Mouse (Mus musculus): ENCODE measurements around the gene Frem3. TPM values are rescaled to one million over a fixed set of nuclear protein-coding genes. Genes with fewer than 3 reads are reported as not detected.

Gene Frem3
- 0.06 and 0.07 TPM in 2 replicates for polyA plus RNA-seq (2015; fragmentation: Nextera tagmentation; extraction: Ambion mirVana)

DNA sequence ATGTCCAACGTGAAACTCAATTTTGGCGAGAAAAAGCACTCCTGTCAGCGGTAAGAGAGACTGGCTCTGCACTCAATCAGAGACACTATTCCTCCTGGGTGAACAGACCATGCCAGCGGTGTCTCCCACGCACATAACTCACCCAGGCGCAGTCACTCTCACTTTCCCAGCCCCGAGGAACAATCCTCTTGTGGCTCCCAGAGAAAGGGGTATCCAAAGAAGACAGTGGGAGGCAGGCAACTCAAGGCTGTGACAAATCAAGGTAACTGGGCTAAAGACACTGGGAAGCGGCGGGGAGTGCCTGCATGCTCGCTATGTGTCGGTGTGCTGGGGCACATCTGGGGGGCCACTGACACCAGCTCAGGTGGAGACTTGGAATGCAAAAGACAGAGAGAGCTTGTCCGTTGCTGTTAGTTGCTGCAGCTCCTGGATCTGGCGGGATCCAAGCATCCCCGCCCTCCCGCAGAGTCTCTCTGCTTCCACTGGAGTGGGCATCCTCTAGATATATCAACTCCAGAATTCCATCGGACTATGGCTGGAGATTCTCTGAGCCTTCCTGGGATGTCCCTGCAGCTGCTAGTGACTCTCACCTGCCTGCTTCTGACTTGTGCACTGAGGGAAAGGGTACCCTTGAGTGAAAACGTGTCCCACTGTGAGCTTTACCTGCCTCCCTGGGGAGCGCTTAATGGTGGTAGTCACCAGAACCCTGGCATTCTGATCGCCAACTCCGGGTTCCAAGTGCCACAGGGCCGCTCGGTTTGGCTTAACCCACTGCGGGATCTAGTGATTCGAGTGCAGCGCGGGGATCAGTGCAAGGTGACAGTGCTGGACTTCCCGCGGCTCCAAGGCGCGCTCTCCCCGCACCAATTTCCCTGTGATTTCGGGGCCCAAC lies at the start of gene Frem3:
Gene Frem3, plus strand, starts transcription at position 532 of the 892 bp plus-strand sequence.
- DNase-seq (ENCODE audit: low spot score), result no peak
- Histone ChIP-seq H3K9me3 (ENCODE audit: low read length) (no peaks in the 10 kb centered on the region), H3K27me3 (replicated peaks; ENCODE audit: insufficient read depth, low read length) (peaks cover 11% of the 10 kb centered on the region; the same call in 1 of the 2 replicates), H3K4me1 (ENCODE audit: insufficient read depth, low read depth, low read length) (no peaks in the 10 kb centered on the region), H3K4me3 (ENCODE audit: low read depth, low read length) (no peak within 1 kb of the TSS), H3K9ac (replicated peaks; ENCODE audit: low read depth) (no peak within 1 kb of the TSS), H3K4me2 (replicated peaks; ENCODE audit: low read depth, low read length) (no peak within 1 kb of the TSS), H3K36me3 (ENCODE audit: insufficient read depth, low read length) (no peaks in the 10 kb centered on the region), H3K27ac (ENCODE audit: low read length) (no peak within 1 kb of the TSS)
- ATAC-seq, result no peak
- TF ChIP-seq EP300 (IDR thresholded peaks at IDR 0.05) (no peak), CTCF (IDR thresholded peaks at IDR 0.05) (no peak)
- 3% methylated on average over 32 of the region's 32 CpGs for WGBS

DNA sequence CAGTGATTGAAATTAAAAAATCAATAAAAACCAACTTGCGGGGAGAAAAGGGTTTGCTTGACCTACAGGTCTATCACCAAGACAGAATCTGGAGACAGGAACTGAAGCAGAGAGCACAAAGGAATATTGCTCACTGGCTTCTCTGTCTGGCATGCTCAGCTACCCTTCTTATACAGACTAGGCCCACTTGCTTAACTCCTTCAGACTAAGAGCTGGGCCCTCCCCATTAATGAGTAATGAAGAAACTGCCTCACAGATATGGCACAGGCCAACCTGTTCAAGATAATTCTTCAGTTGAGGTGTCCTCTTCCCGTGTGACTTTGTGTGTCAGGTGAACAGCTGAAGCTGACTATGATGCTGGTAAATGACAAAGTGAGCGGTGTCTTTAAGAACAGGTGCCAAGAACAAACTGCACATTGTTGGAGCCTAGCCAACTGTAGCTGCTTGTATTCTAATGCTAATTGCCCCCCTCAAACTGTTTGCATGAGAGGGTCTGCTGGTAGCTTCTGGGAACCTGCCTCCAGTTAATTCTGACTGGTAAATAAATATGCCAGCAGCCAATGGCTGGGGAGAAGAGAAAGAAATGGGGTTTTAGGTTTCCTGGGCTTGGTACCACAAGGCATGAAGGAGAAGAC lies 46.6 kb upstream of the Frem3 start:
- Histone ChIP-seq H3K27ac (ENCODE audit: low read length) (no peak overlapping the region), H3K36me3 (ENCODE audit: insufficient read depth, low read length) (no peaks in the 10 kb centered on the region), H3K27me3 (replicated peaks; ENCODE audit: insufficient read depth, low read length) (no peaks in the 10 kb centered on the region), H3K4me1 (ENCODE audit: insufficient read depth, low read depth, low read length) (no peaks in the 10 kb centered on the region), H3K4me3 (ENCODE audit: low read depth, low read length) (no peak overlapping the region), H3K9me3 (ENCODE audit: low read length) (no peaks in the 10 kb centered on the region), H3K9ac (replicated peaks; ENCODE audit: low read depth) (no peak overlapping the region), H3K4me2 (replicated peaks; ENCODE audit: low read depth, low read length) (no peak overlapping the region)
- DNase-seq (ENCODE audit: low spot score), result no peak
- 79% methylated on average over 3 of the region's 3 CpGs for WGBS
- no peak for TF ChIP-seq EP300 (IDR thresholded peaks at IDR 0.05)
- TF ChIP-seq CTCF (IDR thresholded peaks at IDR 0.05), result no peak
- ATAC-seq, result no peak

DNA sequence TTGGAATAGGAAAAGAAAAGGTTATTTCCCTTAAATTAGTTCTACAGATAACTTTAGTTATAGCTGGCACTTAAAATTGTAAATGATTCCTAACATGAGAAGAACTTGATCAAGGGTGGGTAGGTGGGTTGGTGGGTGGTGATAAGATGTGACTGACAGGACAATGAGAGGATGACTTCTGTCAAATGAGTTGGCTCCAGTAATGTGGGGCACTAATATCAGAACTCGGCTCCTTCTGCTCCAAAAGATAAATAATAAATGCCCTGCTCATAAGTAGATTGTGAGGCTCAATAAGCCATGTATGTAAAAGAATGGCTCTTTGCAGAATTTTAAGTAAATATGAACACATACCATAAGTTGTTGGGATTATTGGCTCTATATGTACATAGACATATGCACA lies 43.4 kb upstream of the Frem3 start:
- DNase-seq (ENCODE audit: low spot score) (no peak), ATAC-seq (no peak)
- TF ChIP-seq CTCF (IDR thresholded peaks at IDR 0.05), result no peak
- no peak for TF ChIP-seq EP300 (IDR thresholded peaks at IDR 0.05)
- no peak overlapping the region for H3K27ac ChIP-seq (ENCODE audit: low read length)
- H3K9me3 ChIP-seq (ENCODE audit: low read length), result no peaks in the 10 kb centered on the region
- no peaks in the 10 kb centered on the region for H3K4me1 ChIP-seq (ENCODE audit: insufficient read depth, low read depth, low read length)
- no peak overlapping the region for H3K9ac ChIP-seq (replicated peaks; ENCODE audit: low read depth)
- H3K4me2 ChIP-seq (replicated peaks; ENCODE audit: low read depth, low read length), result no peak overlapping the region
- no peak overlapping the region for H3K4me3 ChIP-seq (ENCODE audit: low read depth, low read length)
- H3K27me3 ChIP-seq (replicated peaks; ENCODE audit: insufficient read depth, low read length), result no peaks in the 10 kb centered on the region
- WGBS, result 76% methylated on average over 1 of the region's 1 CpGs
- no peaks in the 10 kb centered on the region for H3K36me3 ChIP-seq (ENCODE audit: insufficient read depth, low read length)

DNA sequence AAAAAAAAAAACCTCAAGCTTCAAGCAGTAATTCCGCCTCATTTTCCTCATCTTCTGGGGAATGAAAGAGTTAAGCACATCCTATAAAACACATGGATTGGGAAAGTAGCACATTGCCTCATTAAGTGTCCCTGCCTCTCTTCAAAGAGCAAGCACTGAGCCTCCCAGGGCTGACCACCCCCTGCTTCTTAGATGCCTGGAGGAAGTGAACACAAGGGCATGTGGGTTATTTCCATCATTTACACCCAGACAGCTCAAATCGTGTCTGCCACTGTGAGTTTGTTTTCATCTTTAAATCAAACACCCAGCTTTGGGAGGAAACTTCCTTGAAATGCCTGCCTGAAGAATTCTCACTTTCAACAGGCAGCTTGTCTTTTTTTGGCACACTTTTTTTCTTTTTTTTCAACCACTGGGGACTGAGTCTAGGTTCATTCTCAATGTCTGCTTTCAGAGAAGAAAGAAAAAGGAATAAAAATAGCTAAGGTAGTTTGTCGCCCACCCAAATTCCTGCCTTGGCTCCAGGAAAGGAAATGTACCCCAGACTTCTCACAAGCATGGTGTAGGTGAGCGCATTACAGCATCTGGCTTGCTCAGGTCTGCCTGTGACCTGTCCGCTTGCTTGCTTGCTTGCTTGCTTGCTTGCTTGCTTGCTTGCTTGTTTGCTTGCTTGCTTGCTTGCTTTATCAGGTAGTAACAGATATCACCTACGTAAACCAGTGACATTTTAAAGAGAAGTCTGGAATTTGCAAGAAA lies 42.5 kb upstream of the Frem3 start:
- WGBS, result 58% methylated on average over 6 of the region's 6 CpGs
- Histone ChIP-seq H3K9me3 (ENCODE audit: low read length) (no peaks in the 10 kb centered on the region), H3K9ac (replicated peaks; ENCODE audit: low read depth) (no peak overlapping the region), H3K27ac (ENCODE audit: low read length) (no peak overlapping the region), H3K4me1 (ENCODE audit: insufficient read depth, low read depth, low read length) (no peaks in the 10 kb centered on the region), H3K27me3 (replicated peaks; ENCODE audit: insufficient read depth, low read length) (no peaks in the 10 kb centered on the region), H3K4me2 (replicated peaks; ENCODE audit: low read depth, low read length) (no peak overlapping the region), H3K36me3 (ENCODE audit: insufficient read depth, low read length) (no peaks in the 10 kb centered on the region), H3K4me3 (ENCODE audit: low read depth, low read length) (no peak overlapping the region)
- TF ChIP-seq CTCF (IDR thresholded peaks at IDR 0.05), result no peak
- TF ChIP-seq EP300 (IDR thresholded peaks at IDR 0.05), result no peak
- DNase-seq (ENCODE audit: low spot score) (no peak), ATAC-seq (no peak)

DNA sequence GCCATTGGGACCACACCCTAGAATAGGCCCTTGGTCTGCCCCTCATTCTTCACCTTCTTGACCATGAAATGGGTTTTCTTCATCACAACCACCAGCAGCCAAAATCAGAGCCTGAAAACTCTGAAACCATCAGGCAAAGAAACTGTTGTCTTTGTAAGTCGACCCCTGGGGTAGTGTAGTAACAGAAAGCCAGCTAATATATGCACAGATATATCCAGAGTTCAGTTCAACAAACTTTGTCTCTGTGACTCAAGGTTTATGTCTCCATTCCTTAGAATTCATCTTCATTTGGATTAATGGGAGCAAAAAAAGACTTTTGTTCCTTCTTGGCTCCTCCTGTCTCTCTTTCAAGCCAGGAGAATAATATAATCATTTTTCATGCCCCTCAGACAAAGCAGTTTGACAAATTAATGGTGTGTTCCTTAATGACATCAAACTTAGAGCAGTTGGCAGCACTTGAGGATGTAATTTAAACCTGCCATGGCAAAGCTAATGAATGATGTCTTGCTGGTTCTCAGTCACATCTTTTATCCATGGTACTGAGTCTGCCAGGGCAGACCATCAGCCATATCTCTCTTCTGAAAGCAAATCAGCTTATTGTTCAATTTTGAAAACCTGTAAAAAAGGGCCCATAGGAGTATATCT lies 38.3 kb upstream of the Frem3 start:
- no peak overlapping the region for H3K9ac ChIP-seq (replicated peaks; ENCODE audit: low read depth)
- H3K27ac ChIP-seq (ENCODE audit: low read length), result no peak overlapping the region
- H3K9me3 ChIP-seq (ENCODE audit: low read length), result no peaks in the 10 kb centered on the region
- no peaks in the 10 kb centered on the region for H3K36me3 ChIP-seq (ENCODE audit: insufficient read depth, low read length)
- no peak overlapping the region for H3K4me2 ChIP-seq (replicated peaks; ENCODE audit: low read depth, low read length)
- H3K4me3 ChIP-seq (ENCODE audit: low read depth, low read length), result no peak overlapping the region
- TF ChIP-seq CTCF (IDR thresholded peaks at IDR 0.05), result no peak
- no peak for TF ChIP-seq EP300 (IDR thresholded peaks at IDR 0.05)
- ATAC-seq (no peak), DNase-seq (ENCODE audit: low spot score) (no peak)
- H3K27me3 ChIP-seq (replicated peaks; ENCODE audit: insufficient read depth, low read length), result no peaks in the 10 kb centered on the region
- no peaks in the 10 kb centered on the region for H3K4me1 ChIP-seq (ENCODE audit: insufficient read depth, low read depth, low read length)
- 43% methylated on average over 1 of the region's 1 CpGs for WGBS

All from lung, postnatal 0 days (tissue).